Mouse (Mus musculus): ENCODE results near the gene Prox2.

The Prox2 gene

DNA sequence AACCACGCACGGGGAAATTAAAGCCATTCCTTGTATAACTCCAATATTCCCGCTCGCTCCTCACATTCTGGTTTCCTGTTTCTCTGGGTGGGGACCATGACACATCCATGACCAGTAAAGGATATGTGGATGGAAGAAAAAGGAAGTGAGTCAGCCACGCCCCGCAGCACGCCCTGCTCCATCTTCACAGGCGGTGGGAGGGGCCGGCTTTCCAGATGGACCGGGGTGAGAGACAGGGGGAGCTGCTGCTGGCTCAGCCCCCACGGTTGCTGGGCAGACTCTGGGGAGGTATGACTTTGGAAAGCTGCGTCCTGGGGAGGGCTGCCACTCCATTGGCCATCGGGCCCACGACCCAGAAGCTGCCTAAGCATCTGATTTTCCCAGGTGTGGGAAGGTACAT lies 16.5 kb downstream of the Prox2 start:
- DNase-seq (ENCODE audit: low spot score in 2 of 2): peak in 1 of 2 experiments; percentile 4

GRCm38 (mm10) chr12:85092214-85092613 lies 18.3 kb downstream of the Prox2 start:
- peak; percentile 55 to 68 for DNase-seq (ENCODE audit: low spot score in 2 of 2)

DNA sequence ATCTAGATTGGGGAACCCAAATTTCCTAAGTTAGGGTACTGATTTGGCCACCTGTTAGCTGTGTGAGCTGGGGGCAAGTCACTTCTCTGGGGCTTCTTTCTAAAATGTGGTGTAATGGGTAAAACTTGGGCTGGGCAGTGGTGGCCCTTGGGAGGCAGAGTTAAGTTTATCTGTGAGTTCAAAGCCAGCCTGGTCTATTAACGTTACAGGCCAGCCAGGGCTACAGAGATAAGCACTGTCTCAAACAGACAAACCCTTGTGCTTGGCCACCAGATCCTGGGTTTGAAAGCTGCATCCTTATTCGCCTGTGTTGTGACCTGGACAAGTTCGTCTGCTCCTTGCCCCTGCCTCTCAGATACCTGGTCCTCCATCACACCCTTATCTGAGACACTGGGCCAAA lies 19.4 kb downstream of the Prox2 start:
- DNase-seq (ENCODE audit: low spot score in 2 of 2): no peak

DNA sequence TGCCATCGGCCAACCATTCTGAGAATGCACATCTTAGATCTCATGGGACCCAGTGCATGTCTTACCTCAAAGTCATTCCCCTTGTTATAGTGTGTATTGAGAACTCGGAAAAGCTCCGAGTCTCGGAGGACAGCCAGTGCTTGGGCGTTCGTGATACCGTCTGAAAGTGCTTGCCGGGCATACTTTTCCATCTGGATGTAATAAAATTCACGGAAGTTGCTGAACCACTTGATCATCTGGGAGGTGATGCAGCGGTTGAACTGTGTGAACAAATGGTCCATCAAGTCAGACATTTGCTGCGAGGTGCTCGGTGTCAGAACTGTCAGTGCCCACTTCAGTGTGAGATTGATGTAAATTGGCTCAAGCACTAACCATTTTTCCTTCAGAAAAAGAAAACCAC lies 22.7 kb downstream of the Prox2 start:
- DNase-seq (ENCODE audit: low spot score in 2 of 2): no peak

- DNase-seq (ENCODE audit: low spot score in 2 of 2): no peak
Observed at GRCm38 (mm10) chr12:85084941-85085340, 25.6 kb downstream of the Prox2 start.

DNA sequence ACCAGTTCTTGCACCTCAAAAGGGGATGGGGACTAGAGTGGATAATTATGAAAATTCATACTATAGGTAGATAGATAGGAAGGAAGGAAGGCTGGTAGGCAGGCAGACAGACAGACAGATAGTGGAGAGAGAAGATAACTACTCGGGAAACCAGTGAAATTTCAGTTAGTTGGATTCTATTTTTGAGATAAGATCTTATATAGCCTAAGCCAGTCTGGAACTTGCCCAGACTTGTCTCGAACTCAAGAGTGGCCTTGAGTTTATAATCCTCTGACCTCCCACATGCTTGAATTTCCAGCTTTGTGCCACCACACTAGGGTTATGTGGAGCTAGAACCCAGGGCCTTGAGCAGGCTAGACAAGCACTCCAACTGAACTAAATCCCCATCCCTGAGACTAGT lies 26.3 kb downstream of the Prox2 start:
- DNase-seq (ENCODE audit: low spot score in 2 of 2): no peak

DNA sequence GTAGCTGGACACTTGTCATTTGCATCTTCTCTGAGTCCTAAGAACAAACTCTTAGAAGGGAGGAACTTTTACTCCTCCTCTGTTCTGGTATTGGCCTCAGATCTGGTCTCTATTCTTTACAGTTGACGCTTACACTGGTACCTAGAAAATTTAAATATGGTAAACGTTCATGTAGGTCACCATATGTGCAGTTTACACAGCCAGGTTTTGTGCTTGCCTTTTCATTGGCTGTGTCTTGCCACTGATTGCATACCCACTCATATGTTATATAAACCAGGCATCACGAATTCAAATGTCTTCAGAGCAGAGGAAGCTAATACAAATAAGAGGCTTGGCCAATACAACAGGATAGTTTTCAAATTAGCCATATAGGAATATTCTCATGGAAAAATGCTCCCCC lies 33.5 kb downstream of the Prox2 start:
- no peak for DNase-seq (ENCODE audit: low spot score in 2 of 2)

DNA sequence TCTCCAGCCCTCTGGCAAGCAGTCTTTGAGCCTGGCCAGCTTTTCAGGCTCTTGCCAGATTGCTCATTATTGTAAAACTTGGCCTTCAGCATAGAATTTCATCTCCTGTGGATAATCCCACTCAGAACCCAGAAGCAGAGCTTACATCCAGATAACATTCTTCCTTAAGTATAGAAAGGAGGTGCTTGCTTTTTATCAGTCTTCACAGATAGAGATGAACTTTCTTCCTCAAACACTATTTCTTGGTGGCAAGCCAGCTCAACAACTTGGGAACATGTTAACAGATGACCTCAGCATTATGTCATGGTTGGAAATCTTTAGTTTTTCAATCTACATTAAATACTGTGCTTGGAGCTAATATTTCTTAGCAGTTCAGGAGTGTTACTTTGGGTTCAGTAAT lies 39.5 kb downstream of the Prox2 start:
- DNase-seq (ENCODE audit: low spot score in 2 of 2): no peak

- no peak for DNase-seq (ENCODE audit: low spot score in 2 of 2)
Observed at GRCm38 (mm10) chr12:85051218-85051617, 59.3 kb downstream of the Prox2 start.
